Mouse (Mus musculus): ENCODE results near the gene Trmt1.

The Trmt1 gene

GRCm38 (mm10) chr8:84708071-84708541 is 22.0 kb downstream of the Trmt1 start:
- DNase-seq (ENCODE audit: low spot score in 2 of 2), result peak in 1 of 2 experiments; percentile 74

- peak; percentile 91 to 96 for DNase-seq (ENCODE audit: low spot score in 2 of 2)
Measured at GRCm38 (mm10) chr8:84708774-84709475, 22.8 kb downstream of the Trmt1 start.

DNA sequence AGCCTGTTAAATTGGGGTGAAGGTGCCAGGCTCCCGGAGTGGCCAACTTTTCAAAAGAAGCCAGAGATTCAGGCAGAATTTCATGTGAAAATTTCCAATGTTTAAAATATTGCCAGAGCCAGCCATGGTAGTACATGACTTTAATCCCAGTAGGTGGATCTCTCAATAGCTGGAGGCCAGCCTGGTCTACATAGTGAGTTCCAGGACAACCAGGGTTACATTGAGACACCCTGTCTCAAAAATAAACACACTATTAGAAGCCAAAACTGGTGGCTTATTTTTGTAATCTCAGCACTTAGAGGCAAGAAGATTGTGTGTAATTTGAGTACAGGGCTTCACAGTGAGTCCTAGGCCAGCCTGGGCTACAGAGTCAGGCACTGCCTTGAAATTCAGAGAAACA is 23.8 kb downstream of the Trmt1 start:
- DNase-seq (ENCODE audit: low spot score in 2 of 2), result no peak

DNA sequence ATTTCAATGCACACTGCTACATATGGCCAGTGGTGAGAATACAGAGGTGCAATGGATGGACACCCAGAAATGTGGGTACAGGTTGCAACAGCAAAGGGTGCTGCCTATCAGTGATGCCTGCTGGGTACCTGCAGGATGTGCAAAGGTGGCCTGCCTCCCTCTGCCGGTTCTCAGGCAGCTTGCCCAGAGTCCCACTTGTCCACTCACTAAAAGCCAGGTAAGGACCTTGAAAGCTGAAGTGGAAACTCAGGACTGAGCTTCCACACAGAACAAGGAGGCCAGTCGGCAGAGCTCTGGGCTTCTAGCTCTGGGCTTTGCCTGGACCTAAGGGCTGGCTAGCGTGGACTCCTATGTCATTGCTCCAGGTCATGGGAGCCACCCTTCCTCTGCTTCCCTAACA is 25.2 kb downstream of the Trmt1 start:
- DNase-seq (ENCODE audit: low spot score in 2 of 2), result no peak

DNA sequence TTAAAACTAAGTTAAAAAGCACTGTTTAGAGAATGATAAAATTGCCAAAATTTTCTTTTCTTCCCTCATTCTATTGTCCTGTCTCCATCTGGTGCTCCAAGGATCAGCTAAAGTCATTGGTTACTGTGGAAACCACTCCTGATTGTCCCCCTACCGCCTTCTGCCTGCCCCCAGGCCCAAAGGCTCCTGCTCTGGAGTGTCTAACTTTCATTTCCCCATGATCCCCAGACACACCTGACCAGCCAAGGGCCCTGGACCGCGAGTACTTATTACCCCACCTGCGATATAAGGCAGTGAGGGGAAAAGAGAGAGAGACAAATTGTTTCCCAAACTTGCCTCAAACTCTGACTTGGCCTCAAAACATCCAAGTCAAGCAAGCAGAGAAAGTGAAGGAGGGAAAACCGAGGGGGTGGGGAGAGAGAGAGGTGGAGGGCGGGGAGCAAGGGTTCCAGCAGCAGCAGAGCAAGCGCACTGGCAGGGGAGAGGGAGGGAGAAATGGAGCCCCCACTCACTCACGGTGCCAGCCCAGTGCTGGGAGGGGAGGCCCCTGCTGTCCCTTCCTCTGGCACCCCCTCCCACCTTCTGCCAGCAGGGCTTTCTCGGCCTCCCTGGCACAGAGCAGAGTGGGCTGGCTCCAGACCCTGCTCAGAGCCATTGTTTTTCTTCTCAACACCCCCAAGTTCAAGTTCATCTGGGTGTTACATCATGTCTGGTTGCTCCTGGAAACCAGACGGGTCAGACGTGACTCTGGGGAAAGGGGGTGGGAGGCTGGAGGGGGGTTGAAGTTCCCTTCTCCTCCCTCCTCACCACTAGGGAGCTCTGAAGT is 26.0 kb downstream of the Trmt1 start:
- no peak for DNase-seq (ENCODE audit: low spot score in 2 of 2)

GRCm38 (mm10) chr8:84712759-84713120 is 26.6 kb downstream of the Trmt1 start:
- DNase-seq (ENCODE audit: low spot score in 2 of 2), result no peak

- DNase-seq (ENCODE audit: low spot score in 2 of 2), result no peak
Measured at GRCm38 (mm10) chr8:84713381-84713780, 27.3 kb downstream of the Trmt1 start.

DNA sequence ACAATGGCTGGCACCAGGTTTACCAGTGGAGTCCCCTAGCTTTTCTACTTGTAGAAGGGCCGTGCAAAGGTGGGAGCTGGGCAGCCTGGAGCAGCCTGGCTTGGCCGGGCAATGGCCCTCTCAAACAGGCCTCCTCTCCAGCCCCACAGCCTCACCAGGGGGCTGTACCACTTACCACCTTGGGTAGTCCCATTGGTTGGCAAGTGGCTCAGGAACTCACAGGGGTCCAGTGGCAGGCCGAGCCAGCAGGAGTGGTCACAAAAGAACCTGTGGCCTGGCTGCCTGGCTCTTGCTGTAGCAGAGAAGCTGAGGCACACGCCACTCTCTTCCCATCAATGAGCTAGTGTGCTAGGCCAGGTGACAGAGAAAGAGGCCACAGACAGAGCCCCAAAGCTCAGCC is 28.1 kb downstream of the Trmt1 start:
- DNase-seq (ENCODE audit: low spot score in 2 of 2), result no peak

DNA sequence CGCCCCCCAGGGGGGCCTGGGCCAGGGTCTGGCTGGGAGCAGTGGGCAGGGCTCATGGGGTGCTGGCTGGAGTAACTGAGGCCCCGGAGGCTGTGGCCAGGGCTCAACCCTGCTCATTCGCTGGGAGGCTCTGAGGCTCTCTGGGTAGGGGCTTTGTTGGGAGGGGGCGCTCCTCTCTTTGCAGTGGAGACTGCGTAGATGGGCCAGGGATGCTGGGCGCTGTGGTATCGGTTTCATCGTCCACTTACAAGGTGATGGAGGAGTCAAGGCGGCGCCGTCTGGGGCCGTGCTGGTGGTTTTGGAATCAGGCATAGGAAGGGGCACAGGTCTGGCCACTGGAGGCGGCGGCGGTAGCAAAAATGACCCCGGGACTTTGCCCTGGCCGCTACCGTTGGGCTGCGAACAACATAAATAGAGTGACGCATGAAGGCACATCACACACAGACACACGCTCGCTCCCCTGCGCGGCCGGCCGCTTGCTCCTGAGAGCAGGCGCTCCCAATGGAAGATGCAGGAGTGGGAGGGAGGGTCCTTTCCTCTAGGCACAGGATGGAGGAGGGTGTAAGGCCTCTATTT is 29.9 kb downstream of the Trmt1 start:
- no peak for DNase-seq (ENCODE audit: low spot score in 2 of 2)

DNA sequence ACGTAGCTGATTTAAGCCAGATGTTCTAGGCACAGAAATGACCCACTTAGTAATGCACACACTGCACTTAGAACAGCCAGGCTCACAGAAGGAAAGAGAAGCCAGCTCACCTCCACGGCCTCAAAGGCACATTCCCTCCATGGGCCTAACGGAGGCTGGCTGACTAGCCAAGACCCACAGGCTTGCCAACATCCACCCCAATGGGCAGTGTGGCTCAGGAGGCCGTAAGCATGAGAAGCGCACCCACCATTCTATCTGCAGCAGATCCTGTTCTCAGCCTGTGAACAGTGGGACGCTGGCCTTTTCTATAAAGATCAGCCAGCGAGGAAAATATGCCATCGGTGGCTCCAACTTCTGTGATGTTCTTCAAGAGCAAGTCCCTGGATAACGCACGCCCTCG is 30.7 kb downstream of the Trmt1 start:
- no peak for DNase-seq (ENCODE audit: low spot score in 2 of 2)

GRCm38 (mm10) chr8:84718476-84718875 is 32.4 kb downstream of the Trmt1 start:
- DNase-seq (ENCODE audit: low spot score in 2 of 2), result no peak

GRCm38 (mm10) chr8:84718959-84719690 is 33.0 kb downstream of the Trmt1 start:
- no peak for DNase-seq (ENCODE audit: low spot score in 2 of 2)

GRCm38 (mm10) chr8:84722530-84722849 is 36.4 kb downstream of the Trmt1 start:
- peak in 1 of 2 experiments; percentile 74 for DNase-seq (ENCODE audit: low spot score in 2 of 2)

- DNase-seq (ENCODE audit: low spot score in 2 of 2), result peak; percentile 91 to 92
Measured at GRCm38 (mm10) chr8:84722850-84723570, 36.9 kb downstream of the Trmt1 start, which contains the start of gene G430095P16Rik. G430095P16Rik (plus strand) TSS chr8:84723007.

DNA sequence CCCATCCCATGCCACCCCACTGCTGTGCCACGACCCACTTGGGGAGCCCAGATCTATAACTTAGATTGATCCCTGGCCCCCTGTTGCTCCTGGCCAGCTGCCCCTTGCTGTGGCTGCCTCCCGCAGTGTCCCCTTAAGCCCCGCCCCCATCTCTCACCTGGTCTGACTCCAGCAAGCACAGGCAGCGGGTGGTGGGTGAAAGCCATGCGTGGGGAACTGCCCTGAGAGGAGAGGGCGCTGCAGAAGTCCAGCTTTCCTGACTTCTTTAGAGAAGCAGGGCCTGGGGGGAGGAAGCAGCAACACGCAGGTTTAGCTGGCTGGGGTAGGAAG is 37.4 kb downstream of the Trmt1 start:
- DNase-seq (ENCODE audit: low spot score in 2 of 2), result peak; percentile 77 to 87

DNA sequence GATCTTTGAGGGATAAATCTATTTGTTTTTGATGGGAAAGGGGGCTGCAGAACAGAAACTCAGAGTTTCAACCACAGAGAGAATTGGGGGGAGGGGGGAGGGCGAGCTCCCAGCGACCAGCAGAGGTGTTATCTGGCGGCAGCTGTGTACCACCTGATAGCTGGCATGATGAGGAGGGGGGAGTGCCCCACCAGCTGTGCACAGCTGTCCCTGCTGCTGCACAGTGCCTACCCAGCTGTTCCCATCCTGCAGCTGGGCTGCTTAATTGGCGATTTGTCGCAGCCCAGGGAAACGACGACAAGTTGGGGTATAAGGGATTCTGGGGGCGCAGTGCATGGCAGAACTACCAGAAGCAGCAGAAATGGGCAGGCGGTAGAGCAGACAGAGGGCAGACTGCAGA is 38.6 kb downstream of the Trmt1 start:
- DNase-seq (ENCODE audit: low spot score in 2 of 2), result no peak

GRCm38 (mm10) chr8:84725246-84725940 is 39.3 kb downstream of the Trmt1 start:
- DNase-seq (ENCODE audit: low spot score in 2 of 2), result no peak

- DNase-seq (ENCODE audit: low spot score in 2 of 2), result peak in 1 of 2 experiments; percentile 54
Measured at GRCm38 (mm10) chr8:84725941-84726259, 39.8 kb downstream of the Trmt1 start.

- DNase-seq (ENCODE audit: low spot score in 2 of 2), result no peak
Measured at GRCm38 (mm10) chr8:84728474-84728873, 42.4 kb downstream of the Trmt1 start.

DNA sequence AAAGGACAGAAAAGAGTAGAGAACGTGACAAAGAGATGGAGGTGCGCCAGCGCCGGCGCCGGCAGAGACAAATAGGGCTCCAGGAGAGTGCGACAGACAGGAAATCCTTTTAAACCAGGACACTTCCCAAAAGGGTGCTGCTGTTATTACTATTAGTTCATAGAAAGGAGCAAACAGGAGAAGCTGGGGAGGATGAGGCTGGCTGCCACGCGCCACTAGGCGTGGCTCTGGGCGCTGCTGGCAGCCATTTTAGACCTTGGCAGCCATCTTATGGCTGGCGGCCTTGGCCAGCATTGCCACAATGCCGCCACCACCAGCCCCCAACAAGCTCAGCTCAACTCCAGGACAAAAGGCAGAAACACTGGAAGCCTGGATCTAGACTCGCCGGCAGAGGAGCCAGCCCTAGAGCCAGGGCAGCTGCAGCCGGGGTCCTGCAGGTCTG is 43.8 kb downstream of the Trmt1 start:
- no peak for DNase-seq (ENCODE audit: low spot score in 2 of 2)

Data from spleen, postnatal 4 days (tissue).